ENCODE assay signal across 18 mouse cellular contexts in the genomic region with DNA sequence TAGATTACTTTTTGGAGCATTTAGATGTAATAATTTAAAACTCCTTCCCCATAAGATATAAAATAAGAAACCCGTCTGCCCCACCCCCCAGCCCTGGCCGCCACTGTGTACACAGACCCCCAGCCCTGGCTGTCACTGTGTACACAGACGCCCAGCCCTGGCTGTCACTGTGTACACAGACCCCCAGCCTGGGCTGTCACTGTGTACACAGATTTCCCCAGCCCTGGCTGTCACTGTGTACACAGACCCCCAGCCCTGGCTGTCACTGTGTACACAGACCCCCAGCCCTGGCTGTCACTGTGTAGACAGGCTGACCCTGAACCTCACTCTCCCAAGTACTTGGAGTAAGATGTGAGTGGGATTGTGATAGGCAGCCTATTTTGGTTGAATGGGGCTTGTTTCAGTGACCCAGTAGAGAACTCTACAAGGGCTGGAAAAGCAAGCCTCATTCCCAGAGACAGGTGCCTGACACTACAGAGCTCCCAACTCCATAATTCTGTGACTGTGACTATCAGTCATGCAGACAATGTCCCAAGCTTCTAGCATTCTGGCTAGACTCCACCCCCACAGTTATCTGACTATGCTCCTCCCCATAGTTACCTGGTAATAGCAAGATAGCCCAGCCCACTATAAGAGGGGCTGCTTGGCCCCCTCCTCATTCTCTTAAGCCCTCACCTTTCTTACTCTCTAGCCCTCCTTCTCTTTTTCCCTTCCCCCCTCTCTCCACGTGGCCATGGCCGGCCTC.
DNase-seq lines count a peak whose midpoint lies in the region; ATAC-seq lines count a peak whose summit lies in the region.
"Had no signal": no experiment of that assay in that cellular context is flagged by ENCODE, and none has a peak within 500 bp of the region (broad histone marks: within the 10 kb centered on the region; RNA-seq: fewer than 3 reads in every experiment).

No protein-coding gene starts in this region.

- no peak overlapping the region for H3K4me2 ChIP-seq in embryonic facial prominence, embryonic 14.5 days (ENCODE audit: low read depth, low read length)
- no peak overlapping the region for H3K4me2 ChIP-seq in intestine, embryonic 14.5 days (ENCODE audit: low read length)
- H3K4me2 ChIP-seq in intestine, embryonic 16.5 days (ENCODE audit: low read depth, low read length) = no peak overlapping the region
- H3K4me2 ChIP-seq in midbrain, embryonic 13.5 days (replicated peaks) = no peak overlapping the region
- H3K4me2 ChIP-seq: hindbrain, embryonic 15.5 days; limb, embryonic 15.5 days; neural tube, embryonic 12.5 days had no signal

- H3K27me3 ChIP-seq in embryonic facial prominence, embryonic 14.5 days (replicated peaks; ENCODE audit: control insufficient read depth, insufficient read depth, low read length) = no peaks in the 10 kb centered on the region
- H3K27me3 ChIP-seq in embryonic facial prominence, embryonic 10.5 days (replicated peaks; ENCODE audit: low read depth, poor library complexity, severe bottlenecking) = peaks cover 17% of the 10 kb centered on the region
- H3K27me3 ChIP-seq in intestine, embryonic 14.5 days (replicated peaks; ENCODE audit: control insufficient read depth, insufficient read depth, low read length) = no peaks in the 10 kb centered on the region
- 0 out of 2 replicates have a peak, but pooled peaks cover 3% of the 10 kb centered on the region for H3K27me3 ChIP-seq in intestine, embryonic 16.5 days (replicated peaks; ENCODE audit: control insufficient read depth, insufficient read depth, low read length)
- no peaks in the 10 kb centered on the region for H3K27me3 ChIP-seq in midbrain, embryonic 13.5 days
- H3K27me3 ChIP-seq in midbrain, embryonic 10.5 days (ENCODE audit: low read depth, poor library complexity, severe bottlenecking) = peaks cover 28% of the 10 kb centered on the region
- H3K27me3 ChIP-seq: hindbrain, embryonic 15.5 days; limb, embryonic 15.5 days; neural tube, embryonic 12.5 days had no signal

- H3K27ac ChIP-seq in embryonic facial prominence, embryonic 14.5 days (replicated peaks; ENCODE audit: low read depth, low read length) = no peak overlapping the region
- no peak overlapping the region for H3K27ac ChIP-seq in embryonic facial prominence, embryonic 10.5 days (replicated peaks)
- H3K27ac ChIP-seq in intestine, embryonic 14.5 days (ENCODE audit: low read depth) = no peak overlapping the region
- no peak overlapping the region for H3K27ac ChIP-seq in intestine, embryonic 16.5 days (ENCODE audit: low read length)
- H3K27ac ChIP-seq in midbrain, embryonic 13.5 days = no peak overlapping the region
- no peak overlapping the region for H3K27ac ChIP-seq in midbrain, embryonic 10.5 days (replicated peaks)
- H3K27ac ChIP-seq: gastrocnemius, adult 2 months; heart, embryonic 10.5 days; hindbrain, embryonic 15.5 days; layer of hippocampus, adult 2 months; limb, embryonic 15.5 days; neural tube, embryonic 12.5 days had no signal

- no peak for DNase-seq in embryonic facial prominence, embryonic 14.5 days (ENCODE audit: low spot score)
- no peak for DNase-seq in embryonic facial prominence, embryonic 10.5 days (ENCODE audit: low spot score)
- DNase-seq in intestine, embryonic 14.5 days (ENCODE audit: low spot score) = no peak
- no peak for DNase-seq in midbrain, embryonic 10.5 days (ENCODE audit: low spot score)
- peak; percentile 17 for DNase-seq in yolk sac, embryonic 10.5 days (ENCODE audit: low spot score)
- DNase-seq in thymus, postnatal 4 days = no peak
- DNase-seq: gastrocnemius, adult 2 months; kidney, postnatal 14 days; layer of hippocampus, postnatal 36 days; right cerebral cortex, adult 18-20 months had no signal

- H3K36me3 ChIP-seq in embryonic facial prominence, embryonic 14.5 days (ENCODE audit: control insufficient read depth, insufficient read depth, low read length) = no peaks in the 10 kb centered on the region
- no peaks in the 10 kb centered on the region for H3K36me3 ChIP-seq in embryonic facial prominence, embryonic 10.5 days (replicated peaks)
- H3K36me3 ChIP-seq in intestine, embryonic 14.5 days (ENCODE audit: control insufficient read depth, insufficient read depth, low read length) = no peaks in the 10 kb centered on the region
- no peaks in the 10 kb centered on the region for H3K36me3 ChIP-seq in intestine, embryonic 16.5 days (ENCODE audit: control insufficient read depth, insufficient read depth, low read length)
- no peaks in the 10 kb centered on the region for H3K36me3 ChIP-seq in midbrain, embryonic 13.5 days
- H3K36me3 ChIP-seq in midbrain, embryonic 10.5 days = no peaks in the 10 kb centered on the region
- H3K36me3 ChIP-seq: heart, embryonic 10.5 days; hindbrain, embryonic 15.5 days; limb, embryonic 15.5 days; neural tube, embryonic 12.5 days had no signal

- H3K9me3 ChIP-seq in embryonic facial prominence, embryonic 14.5 days (ENCODE audit: control insufficient read depth, low read length) = no peaks in the 10 kb centered on the region
- no peaks in the 10 kb centered on the region for H3K9me3 ChIP-seq in embryonic facial prominence, embryonic 10.5 days
- no peaks in the 10 kb centered on the region for H3K9me3 ChIP-seq in intestine, embryonic 14.5 days (ENCODE audit: control insufficient read depth, low read length)
- no peaks in the 10 kb centered on the region for H3K9me3 ChIP-seq in intestine, embryonic 16.5 days (ENCODE audit: control insufficient read depth, low read length)
- no peaks in the 10 kb centered on the region for H3K9me3 ChIP-seq in midbrain, embryonic 13.5 days
- H3K9me3 ChIP-seq in midbrain, embryonic 10.5 days (replicated peaks) = no peaks in the 10 kb centered on the region
- H3K9me3 ChIP-seq: heart, embryonic 10.5 days; hindbrain, embryonic 15.5 days; limb, embryonic 15.5 days; neural tube, embryonic 12.5 days had no signal

- no peak overlapping the region for H3K4me3 ChIP-seq in embryonic facial prominence, embryonic 14.5 days (ENCODE audit: low read depth, low read length)
- no peak overlapping the region for H3K4me3 ChIP-seq in embryonic facial prominence, embryonic 10.5 days
- H3K4me3 ChIP-seq in intestine, embryonic 14.5 days (ENCODE audit: low read depth, low read length) = no peak overlapping the region
- no peak overlapping the region for H3K4me3 ChIP-seq in intestine, embryonic 16.5 days (ENCODE audit: low read length)
- no peak overlapping the region for H3K4me3 ChIP-seq in midbrain, embryonic 13.5 days (replicated peaks)
- H3K4me3 ChIP-seq in midbrain, embryonic 10.5 days = no peak overlapping the region
- H3K4me3 ChIP-seq: gastrocnemius, adult 2 months; heart, embryonic 10.5 days; hindbrain, embryonic 15.5 days; layer of hippocampus, adult 2 months; limb, embryonic 15.5 days; neural tube, embryonic 12.5 days had no signal

- ATAC-seq in embryonic facial prominence, embryonic 14.5 days (ENCODE audit: low read depth) = peak; percentile 6; the same call in 1 of the 2 replicates
- ATAC-seq in intestine, embryonic 14.5 days (replicated peaks; ENCODE audit: low FRiP score, low TSS enrichment, low read depth) = peak; percentile 25; the same call in 1 of the 2 replicates
- ATAC-seq in intestine, embryonic 16.5 days = no peak
- ATAC-seq in midbrain, embryonic 13.5 days = peak; percentile 62
- ATAC-seq: Patski had no signal

- H3K9ac ChIP-seq in embryonic facial prominence, embryonic 14.5 days (ENCODE audit: low read depth, low read length) = no peak overlapping the region
- H3K9ac ChIP-seq in intestine, embryonic 14.5 days (ENCODE audit: low read length) = no peak overlapping the region
- H3K9ac ChIP-seq in intestine, embryonic 16.5 days (ENCODE audit: low read depth, low read length) = no peak overlapping the region
- H3K9ac ChIP-seq in midbrain, embryonic 13.5 days (replicated peaks) = no peak overlapping the region
- H3K9ac ChIP-seq: hindbrain, embryonic 15.5 days; limb, embryonic 15.5 days; neural tube, embryonic 12.5 days had no signal

- H3K4me1 ChIP-seq in embryonic facial prominence, embryonic 14.5 days (ENCODE audit: control insufficient read depth, insufficient read depth, low read length) = no peaks in the 10 kb centered on the region
- H3K4me1 ChIP-seq in embryonic facial prominence, embryonic 10.5 days = peaks cover 11% of the 10 kb centered on the region; the same call in 1 of the 2 replicates
- H3K4me1 ChIP-seq in intestine, embryonic 14.5 days (replicated peaks; ENCODE audit: control insufficient read depth, insufficient read depth, low read length) = no peaks in the 10 kb centered on the region
- H3K4me1 ChIP-seq in intestine, embryonic 16.5 days (ENCODE audit: control insufficient read depth, insufficient read depth, low read length) = no peaks in the 10 kb centered on the region
- H3K4me1 ChIP-seq in midbrain, embryonic 13.5 days (replicated peaks) = no peaks in the 10 kb centered on the region
- peaks cover 16% of the 10 kb centered on the region for H3K4me1 ChIP-seq in midbrain, embryonic 10.5 days
- H3K4me1 ChIP-seq: hindbrain, embryonic 15.5 days; limb, embryonic 15.5 days; neural tube, embryonic 12.5 days had no signal

- WGBS in embryonic facial prominence, embryonic 14.5 days = 36% methylated on average over 5 of the region's 5 CpGs
- 34% methylated on average over 5 of the region's 5 CpGs for WGBS in embryonic facial prominence, embryonic 10.5 days
- 31% methylated on average over 5 of the region's 5 CpGs for WGBS in intestine, embryonic 14.5 days
- WGBS in intestine, embryonic 16.5 days = 24% methylated on average over 5 of the region's 5 CpGs
- 35% methylated on average over 5 of the region's 5 CpGs for WGBS in midbrain, embryonic 13.5 days
- WGBS in midbrain, embryonic 10.5 days = 37% methylated on average over 5 of the region's 5 CpGs
